Comparison of ENCODE assay signal across 9 mouse cellular contexts in the genomic region with DNA sequence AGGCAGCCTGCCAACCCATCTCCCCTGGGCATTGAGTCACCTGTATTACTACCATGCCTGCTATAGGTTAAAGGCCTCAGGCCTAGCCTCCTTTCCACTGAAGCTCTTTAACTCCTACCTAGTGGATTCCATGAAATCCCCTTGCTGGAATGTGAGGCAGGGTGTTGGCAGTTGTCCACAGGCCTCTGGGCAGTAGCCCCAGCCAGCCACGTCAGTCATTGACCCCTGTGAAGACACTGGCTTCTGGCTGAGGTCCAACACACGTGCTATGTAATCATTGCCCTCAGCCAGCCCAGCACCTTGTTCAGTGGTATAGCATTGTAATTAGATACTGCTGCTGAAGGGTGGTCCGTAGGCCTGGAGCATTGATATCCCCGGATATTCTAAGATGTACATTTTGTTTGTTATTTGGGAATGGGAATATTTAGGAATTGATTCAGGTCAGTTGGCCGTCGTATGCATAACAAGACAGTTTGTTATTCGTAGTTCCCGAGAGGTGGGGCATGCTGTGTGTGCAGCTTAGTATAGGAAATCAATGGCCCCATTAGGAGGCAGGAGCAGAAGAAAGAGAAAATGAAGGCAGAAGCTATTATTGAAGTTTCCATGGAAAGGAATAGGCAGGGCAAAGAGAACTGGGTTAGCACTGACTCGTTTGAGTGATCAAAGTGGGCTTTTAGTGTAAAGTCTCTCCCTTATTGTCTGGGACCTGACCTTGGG.
A peak's percentile ranks its signal among the peaks of the same experiment; 100 is the strongest.
DNase-seq lines count a peak whose midpoint lies in the region; ATAC-seq lines count a peak whose summit lies in the region.
"Had no signal": no experiment of that assay in that cellular context is flagged by ENCODE, and none has a peak within 500 bp of the region (broad histone marks: within the 10 kb centered on the region; RNA-seq: fewer than 3 reads in every experiment).

No protein-coding gene starts in this region.

- H3K4me1 ChIP-seq in heart, embryonic 13.5 days = peaks cover 57% of the 10 kb centered on the region
- H3K4me1 ChIP-seq in kidney, embryonic 15.5 days = peaks cover 54% of the 10 kb centered on the region
- peaks cover 20% of the 10 kb centered on the region for H3K4me1 ChIP-seq in midbrain, embryonic 12.5 days

- H3K4me2 ChIP-seq in heart, embryonic 13.5 days = no peak overlapping the region
- H3K4me2 ChIP-seq in kidney, embryonic 15.5 days = no peak overlapping the region
- no peak overlapping the region for H3K4me2 ChIP-seq in midbrain, embryonic 12.5 days (replicated peaks)
- H3K4me2 ChIP-seq: embryonic facial prominence, embryonic 15.5 days had no signal

- intact Hi-C loops in left cerebral cortex, postnatal 4 days (cut with DNase I) = no loop called here
- intact Hi-C loops in left cerebral cortex, postnatal 25 days (cut with DNase I) = no loop called here

- no peak overlapping the region for H3K9ac ChIP-seq in heart, embryonic 13.5 days
- H3K9ac ChIP-seq in kidney, embryonic 15.5 days = no peak overlapping the region
- H3K9ac ChIP-seq in midbrain, embryonic 12.5 days (replicated peaks) = no peak overlapping the region
- H3K9ac ChIP-seq: embryonic facial prominence, embryonic 15.5 days had no signal

- H3K4me3 ChIP-seq in heart, embryonic 13.5 days = no peak overlapping the region
- H3K4me3 ChIP-seq in kidney, embryonic 15.5 days (replicated peaks) = no peak overlapping the region
- H3K4me3 ChIP-seq in midbrain, embryonic 12.5 days = no peak overlapping the region
- H3K4me3 ChIP-seq: embryonic facial prominence, embryonic 15.5 days had no signal

- peak; percentile 65 for ATAC-seq in heart, embryonic 13.5 days (ENCODE audit: extremely low read depth, insufficient number of reproducible peaks, low FRiP score, low TSS enrichment)
- peak; percentile 76 for ATAC-seq in kidney, embryonic 15.5 days (replicated peaks; ENCODE audit: low FRiP score)
- peak; percentile 48; the same call in 1 of the 2 replicates for ATAC-seq in midbrain, embryonic 12.5 days (ENCODE audit: low FRiP score, low read depth)

- no peaks in the 10 kb centered on the region for H3K36me3 ChIP-seq in heart, embryonic 13.5 days
- H3K36me3 ChIP-seq in kidney, embryonic 15.5 days = no peaks in the 10 kb centered on the region
- no peaks in the 10 kb centered on the region for H3K36me3 ChIP-seq in midbrain, embryonic 12.5 days
- H3K36me3 ChIP-seq: embryonic facial prominence, embryonic 15.5 days had no signal

- no peaks in the 10 kb centered on the region for H3K27me3 ChIP-seq in heart, embryonic 13.5 days (replicated peaks)
- H3K27me3 ChIP-seq in kidney, embryonic 15.5 days = no peaks in the 10 kb centered on the region
- no peaks in the 10 kb centered on the region for H3K27me3 ChIP-seq in midbrain, embryonic 12.5 days
- H3K27me3 ChIP-seq: embryonic facial prominence, embryonic 15.5 days had no signal

- H3K27ac ChIP-seq in heart, embryonic 13.5 days (replicated peaks) = peak overlapping the region; percentile 65
- H3K27ac ChIP-seq in kidney, embryonic 15.5 days = no peak overlapping the region
- H3K27ac ChIP-seq in midbrain, embryonic 12.5 days (replicated peaks) = no peak overlapping the region
- H3K27ac ChIP-seq: embryonic facial prominence, embryonic 15.5 days had no signal

- 52% methylated on average over 9 of the region's 9 CpGs for WGBS in heart, embryonic 13.5 days
- WGBS in kidney, embryonic 15.5 days = 47% methylated on average over 9 of the region's 9 CpGs
- 21% methylated on average over 9 of the region's 9 CpGs for WGBS in midbrain, embryonic 12.5 days

- DNase-seq in left cerebral cortex, postnatal 4 days = peak; percentile 67
- DNase-seq in left cerebral cortex, postnatal 25 days (ENCODE audit: low spot score in 2 of 2) = no peak
- no peak for DNase-seq in frontal cortex, adult 2 months (ENCODE audit: extremely low spot score in 1 of 2, low spot score in 1 of 2)
- no peak for DNase-seq in thymus, postnatal 14 days
- DNase-seq in thymus, postnatal 36 days = no peak

- no peaks in the 10 kb centered on the region for H3K9me3 ChIP-seq in heart, embryonic 13.5 days
- H3K9me3 ChIP-seq in kidney, embryonic 15.5 days (replicated peaks) = no peaks in the 10 kb centered on the region
- H3K9me3 ChIP-seq in midbrain, embryonic 12.5 days = no peaks in the 10 kb centered on the region
- H3K9me3 ChIP-seq: embryonic facial prominence, embryonic 15.5 days had no signal
